Mouse (Mus musculus) MEL (cell line): ENCODE measurements around the gene Nrp1. TPM values are rescaled to one million over a fixed set of nuclear protein-coding genes. Genes with fewer than 3 reads are reported as not detected.

Experiments used
- DNase-seq: peaks from one replicate; pipeline ENCODE4 v3.0.0; 2011; ENCODE audit warnings: low read depth, low spot score
- H3K27ac ChIP-seq: 2 replicates; pipeline ENCODE4 v1.5.1; 2012; ENCODE audit warnings: low read depth, mild to moderate bottlenecking, control low read depth, low read length, moderate library complexity; ENCODE audit not compliant: control insufficient read depth
- H3K27me3 ChIP-seq, 2 experiments: fragments of 150-350 bp in 1 of 2; sonication (generic) in 1 of 2; 2 replicates each; pipeline ENCODE4 v1.6.1; 2012; ENCODE audit warnings: low read length in 2 of 2, mild to moderate bottlenecking in 2 of 2, improper control_type of control experiment in 1 of 2, moderate library complexity in 1 of 2; ENCODE audit not compliant: insufficient read depth in 2 of 2, control insufficient read depth in 1 of 2
- H3K36me3 ChIP-seq, 2 experiments: 2 replicates each; pipeline ENCODE4 v1.6.1; 2012 to 2014; ENCODE audit warnings: low read length in 2 of 2, improper control_type of control experiment in 1 of 2, inconsistent platforms in 1 of 2, mild to moderate bottlenecking in 1 of 2; ENCODE audit not compliant: insufficient read depth in 2 of 2, control insufficient read depth in 1 of 2
- H3K4me1 ChIP-seq, 2 experiments: fragments of 150-350 bp in 1 of 2; sonication (generic) in 1 of 2; 2 replicates each; pipeline ENCODE4 v1.6.1; 2012; ENCODE audit warnings: low read length in 2 of 2, improper control_type of control experiment in 1 of 2, mild to moderate bottlenecking in 1 of 2; ENCODE audit not compliant: insufficient read depth in 2 of 2, control insufficient read depth in 1 of 2
- H3K4me3 ChIP-seq, 2 experiments: fragments of 150-350 bp in 1 of 2; sonication (generic) in 1 of 2; 2 replicates each; pipeline ENCODE4 v1.5.1; 2012; ENCODE audit warnings: low read depth in 2 of 2, low read length in 2 of 2, mild to moderate bottlenecking in 2 of 2, moderate library complexity in 2 of 2, control low read depth in 1 of 2, improper control_type of control experiment in 1 of 2; ENCODE audit not compliant: control insufficient read depth in 1 of 2, insufficient read depth in 1 of 2
- H3K79me2 ChIP-seq: 2 replicates; pipeline ENCODE4 v1.6.1; 2012; ENCODE audit warnings: mild to moderate bottlenecking, low read length, moderate library complexity; ENCODE audit not compliant: control insufficient read depth, poor library complexity, insufficient read depth
- H3K9ac ChIP-seq: 2 replicates; pipeline ENCODE4 v1.6.1; 2012; ENCODE audit warnings: low read depth, mild to moderate bottlenecking, control low read depth, low read length, moderate library complexity; ENCODE audit not compliant: control insufficient read depth, poor library complexity, severe bottlenecking
- H3K9me3 ChIP-seq: fragments of 150-350 bp; sonication (generic); replicated peaks from 2 replicates; pipeline ENCODE4 v1.6.1; 2012; ENCODE audit warnings: mild to moderate bottlenecking, low read length, improper control_type of control experiment, moderate library complexity; ENCODE audit not compliant: insufficient read depth
- BHLHE40 ChIP-seq: IDR thresholded peaks from 2 replicates; pipeline ENCODE4 v1.6.1; 2012; ENCODE audit warnings: low read depth, mild to moderate bottlenecking, inconsistent platforms, low read length, improper control_type of control experiment, borderline replicate concordance
- CHD1 ChIP-seq: IDR thresholded peaks from 2 replicates; pipeline ENCODE4 v1.6.1; 2012; ENCODE audit warnings: low read depth, mild to moderate bottlenecking, inconsistent platforms, low read length, improper control_type of control experiment
- CHD2 ChIP-seq: IDR thresholded peaks from 2 replicates; pipeline ENCODE4 v1.6.1; 2011; ENCODE audit warnings: low read length, improper control_type of control experiment
- CTCF ChIP-seq, 3 experiments: IDR thresholded peaks in 2 of 3; conservative IDR thresholded peaks in 1 of 3; 2 replicates each; pipeline ENCODE4 v1.5.1; 2011 to 2012; ENCODE audit warnings: low read length in 3 of 3, low read depth in 2 of 3, mild to moderate bottlenecking in 2 of 3, improper control_type of control experiment in 1 of 3, inconsistent platforms in 1 of 3, mixed read lengths in 1 of 3, moderate library complexity in 1 of 3; ENCODE audit not compliant: control insufficient read depth in 1 of 3, insufficient read depth in 1 of 3, poor library complexity in 1 of 3, severe bottlenecking in 1 of 3
- ELF1 ChIP-seq: IDR thresholded peaks from 2 replicates; pipeline ENCODE4 v1.6.1; 2014; ENCODE audit warnings: low read depth, mild to moderate bottlenecking, inconsistent platforms, low read length, improper control_type of control experiment, moderate library complexity
- EP300 ChIP-seq, 2 experiments: IDR thresholded peaks; 2 replicates each; pipeline ENCODE4 v1.6.1; 2011; ENCODE audit warnings: improper control_type of control experiment in 2 of 2, low read length in 2 of 2, low read depth in 1 of 2, mild to moderate bottlenecking in 1 of 2
- ETS1 ChIP-seq: IDR thresholded peaks from 2 replicates; pipeline ENCODE4 v1.6.1; 2012; ENCODE audit warnings: low read depth, mild to moderate bottlenecking, inconsistent platforms, low read length, improper control_type of control experiment, moderate library complexity
- GABPA ChIP-seq: IDR thresholded peaks from 2 replicates; pipeline ENCODE4 v1.6.1; 2012; ENCODE audit warnings: low read depth, mild to moderate bottlenecking, inconsistent platforms, low read length, improper control_type of control experiment, moderate library complexity
- HCFC1 ChIP-seq: IDR thresholded peaks from 2 replicates; pipeline ENCODE4 v1.6.1; 2012; ENCODE audit warnings: low read depth, mild to moderate bottlenecking, inconsistent platforms, low read length, improper control_type of control experiment, moderate library complexity
- JUND ChIP-seq: IDR thresholded peaks from 2 replicates; pipeline ENCODE4 v1.6.1; 2011; ENCODE audit warnings: low read depth, mild to moderate bottlenecking, improper control_type of control experiment, low read length
- MAZ ChIP-seq: IDR thresholded peaks from 2 replicates; pipeline ENCODE4 v1.6.1; 2012; ENCODE audit warnings: low read depth, mild to moderate bottlenecking, inconsistent platforms, low read length, improper control_type of control experiment
- MEF2A ChIP-seq: IDR thresholded peaks from 2 replicates; pipeline ENCODE4 v1.6.1; 2014; ENCODE audit warnings: low read depth, mild to moderate bottlenecking, inconsistent platforms, low read length, improper control_type of control experiment; ENCODE audit not compliant: poor library complexity, insufficient replicate concordance, severe bottlenecking; ENCODE audit errors: extremely low read depth
- MXI1 ChIP-seq: IDR thresholded peaks from 2 replicates; pipeline ENCODE4 v1.6.1; 2011; ENCODE audit warnings: mild to moderate bottlenecking, low read depth, low read length, improper control_type of control experiment
- MYC ChIP-seq: IDR thresholded peaks from 2 replicates; pipeline ENCODE4 v1.6.1; 2011; ENCODE audit warnings: low read depth, mild to moderate bottlenecking, low read length, improper control_type of control experiment, moderate library complexity
- NELFE ChIP-seq: IDR thresholded peaks from 2 replicates; pipeline ENCODE4 v1.6.1; 2011; ENCODE audit warnings: low read depth, low read length, improper control_type of control experiment
- POLR2AphosphoS2 ChIP-seq: IDR thresholded peaks from 2 replicates; pipeline ENCODE4 v1.6.1; 2011; ENCODE audit warnings: low read length, improper control_type of control experiment
- RAD21 ChIP-seq: IDR thresholded peaks from 2 replicates; pipeline ENCODE4 v1.6.1; 2011; ENCODE audit warnings: mild to moderate bottlenecking, low read depth, low read length, improper control_type of control experiment
- RCOR1 ChIP-seq: IDR thresholded peaks from 2 replicates; pipeline ENCODE4 v1.6.1; 2012; ENCODE audit warnings: low read depth, mild to moderate bottlenecking, inconsistent platforms, low read length, improper control_type of control experiment
- SMC3 ChIP-seq: IDR thresholded peaks from 2 replicates; pipeline ENCODE4 v1.6.1; 2011; ENCODE audit warnings: low read depth, low read length, improper control_type of control experiment
- UBTF ChIP-seq: IDR thresholded peaks from 2 replicates; pipeline ENCODE4 v1.6.1; 2012; ENCODE audit warnings: low read depth, mild to moderate bottlenecking, inconsistent platforms, low read length, improper control_type of control experiment, moderate library complexity, borderline replicate concordance; ENCODE audit not compliant: insufficient read depth
- USF1 ChIP-seq: IDR thresholded peaks from 2 replicates; pipeline ENCODE4 v1.6.1; 2014; ENCODE audit warnings: low read depth, mild to moderate bottlenecking, inconsistent platforms, low read length, improper control_type of control experiment, moderate library complexity
- USF2 ChIP-seq, 2 experiments: IDR thresholded peaks; 2 replicates each; pipeline ENCODE4 v1.6.1; 2011 to 2012; ENCODE audit warnings: improper control_type of control experiment in 2 of 2, low read length in 2 of 2, borderline replicate concordance in 1 of 2, inconsistent platforms in 1 of 2, low read depth in 1 of 2, mild to moderate bottlenecking in 1 of 2; ENCODE audit not compliant: insufficient read depth in 1 of 2
- ZC3H11A ChIP-seq: IDR thresholded peaks from 2 replicates; pipeline ENCODE4 v1.6.1; 2012; ENCODE audit warnings: low read depth, mild to moderate bottlenecking, inconsistent platforms, low read length, improper control_type of control experiment
- ZMIZ1 ChIP-seq: IDR thresholded peaks from 2 replicates; pipeline ENCODE4 v1.6.1; 2012; ENCODE audit warnings: low read depth, mild to moderate bottlenecking, inconsistent platforms, low read length, improper control_type of control experiment, moderate library complexity
- ZNF384 ChIP-seq: IDR thresholded peaks from 2 replicates; pipeline ENCODE4 v1.6.1; 2012; ENCODE audit warnings: low read depth, mild to moderate bottlenecking, inconsistent platforms, low read length, improper control_type of control experiment
- polyA plus RNA-seq, 2 experiments: library from polyadenylated mRNA; stranded (reverse) in 1 of 2; unstranded in 1 of 2; fragments of >175 nt in 1 of 2; fragments of >200 nt in 1 of 2; gene quantifications; 2 replicates each; pipeline versions ENCODE4 v1.2.1 to v1.2.4; 2012; ENCODE audit warnings: low replicate concordance in 2 of 2, low read depth in 1 of 2; ENCODE audit not compliant: insufficient read length in 2 of 2, insufficient read depth in 1 of 2, missing spikeins in 1 of 2
- total RNA-seq: library from RNA; depleted of rRNA; stranded (reverse); fragments of 300-350 nt; gene quantifications from 2 replicates; pipeline ENCODE4 v1.2.3, GENCODE M21; 2012

The Nrp1 gene
- total and polyA plus RNA-seq, 3 experiments, result not detected

DNA sequence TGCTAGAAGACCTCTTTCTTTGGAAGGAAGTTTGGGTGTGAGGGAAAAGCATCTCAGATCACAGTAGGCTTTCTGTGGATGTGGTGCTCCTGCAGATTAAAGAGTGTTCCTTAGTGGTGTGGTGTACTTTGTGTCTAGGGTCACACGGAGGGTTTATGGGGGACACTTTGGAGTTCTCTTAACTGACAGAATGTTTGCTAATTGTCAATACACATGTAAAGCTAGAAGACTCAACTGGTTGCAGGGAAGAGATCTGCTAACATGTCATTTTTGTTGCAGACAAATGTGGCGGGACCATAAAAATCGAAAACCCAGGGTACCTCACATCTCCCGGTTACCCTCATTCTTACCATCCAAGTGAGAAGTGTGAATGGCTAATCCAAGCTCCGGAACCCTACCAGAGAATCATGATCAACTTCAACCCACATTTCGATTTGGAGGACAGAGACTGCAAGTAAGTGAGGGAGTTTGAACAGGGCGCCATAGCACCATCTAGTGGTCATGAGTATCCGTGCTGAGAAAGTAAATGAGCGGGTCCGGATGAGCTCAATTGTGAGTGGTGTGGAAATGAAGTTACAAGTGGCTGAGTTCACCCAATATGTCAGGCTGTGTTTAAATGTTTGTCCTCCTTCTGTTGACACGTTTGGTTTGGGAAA lies 4.7 kb downstream of the Nrp1 start (continued):
- TF ChIP-seq MYC (no peak), NELFE (no peak), GABPA (no peak), USF1 (no peak), RAD21 (peak; percentile 69), CTCF (IDR thresholded peaks at IDR 0.05 in 2 of 3, conservative IDR thresholded peaks at IDR 0.05 in 1 of 3; ENCODE audit: control insufficient read depth in 1 of 3, insufficient read depth in 1 of 3, low read depth in 2 of 3, low read length in 3 of 3, poor library complexity in 1 of 3, severe bottlenecking in 1 of 3) (peak; percentile 68 to 70 (median 69)), RCOR1 (no peak)

DNA sequence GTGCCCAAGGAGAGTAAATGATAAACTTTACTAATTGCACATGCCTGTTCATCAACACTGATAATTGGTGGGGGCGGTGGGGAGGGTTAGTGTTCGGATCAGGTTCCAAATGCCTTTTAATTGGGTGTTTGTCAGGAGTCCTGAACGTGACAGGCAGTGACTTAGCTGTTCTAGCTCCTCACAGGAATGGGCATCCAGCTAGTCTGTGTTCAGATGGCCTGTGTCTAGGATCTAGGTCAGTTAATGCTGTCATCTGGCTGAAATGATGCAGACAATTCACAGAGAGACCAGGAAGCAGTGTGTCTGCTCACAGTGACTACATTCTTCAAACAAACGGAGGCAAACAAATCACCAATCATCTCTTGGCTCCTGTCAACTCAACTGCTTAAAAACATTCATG lies 12.1 kb downstream of the Nrp1 start:
- H3K79me2 ChIP-seq, result no peaks in the 10 kb centered on the region
- no peak overlapping the region for H3K9ac ChIP-seq
- H3K4me1 ChIP-seq, result no peaks in the 10 kb centered on the region
- no peaks in the 10 kb centered on the region; the same call in 1 of the 2 replicates for H3K9me3 ChIP-seq
- no peak overlapping the region for H3K27ac ChIP-seq
- TF ChIP-seq POLR2AphosphoS2 (no peak), CHD1 (no peak), ZNF384 (no peak), RAD21 (no peak), BHLHE40 (no peak), USF2 (IDR thresholded peaks at IDR 0.05; ENCODE audit: borderline replicate concordance in 1 of 2, insufficient read depth in 1 of 2, low read depth in 1 of 2, low read length in 2 of 2) (no peak), EP300 (IDR thresholded peaks at IDR 0.05; ENCODE audit: low read depth in 1 of 2, low read length in 2 of 2) (no peak), MAZ (no peak), NELFE (no peak), MXI1 (no peak), JUND (no peak)
- TF ChIP-seq, all 39 proteins: peak for 0
- no peaks in the 10 kb centered on the region for H3K36me3 ChIP-seq
- no peak overlapping the region for H3K4me3 ChIP-seq
- no peak for DNase-seq
- H3K27me3 ChIP-seq, result no peaks in the 10 kb centered on the region

DNA sequence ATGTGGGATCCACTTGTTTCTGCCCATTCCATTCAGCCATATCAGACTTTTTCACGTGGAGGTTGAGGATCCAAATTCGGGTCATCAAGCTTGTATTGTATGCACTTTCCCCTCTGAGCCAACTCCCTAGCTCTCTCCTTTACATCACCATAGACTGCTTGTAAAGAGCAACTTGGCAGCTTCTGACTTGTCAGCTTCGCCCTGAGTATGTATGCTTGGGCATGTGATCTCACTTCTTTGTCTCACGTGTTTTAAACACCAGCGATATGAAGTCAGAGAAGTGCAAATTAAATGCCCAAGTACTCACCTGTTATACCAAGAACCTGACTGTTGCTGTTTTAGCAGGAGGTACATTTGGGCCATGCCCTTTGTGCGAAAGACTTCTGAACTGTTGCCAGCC lies 12.6 kb downstream of the Nrp1 start:
- Histone ChIP-seq H3K4me1 (no peaks in the 10 kb centered on the region), H3K9me3 (no peaks in the 10 kb centered on the region; the same call in 1 of the 2 replicates), H3K27me3 (no peaks in the 10 kb centered on the region), H3K9ac (no peak overlapping the region), H3K36me3 (no peaks in the 10 kb centered on the region), H3K4me3 (no peak overlapping the region), H3K27ac (no peak overlapping the region), H3K79me2 (no peaks in the 10 kb centered on the region)
- DNase-seq, result no peak
- no peak for TF ChIP-seq CHD2
- no peak for TF ChIP-seq MEF2A
- TF ChIP-seq BHLHE40, result no peak
- TF ChIP-seq UBTF, result no peak
- no peak for TF ChIP-seq ZMIZ1
- TF ChIP-seq MXI1, result no peak
- no peak for TF ChIP-seq ELF1
- TF ChIP-seq NELFE, result no peak
- TF ChIP-seq JUND, result no peak
- TF ChIP-seq USF1, result no peak
- TF ChIP-seq MYC, result no peak
- TF ChIP-seq ETS1, result no peak
- TF ChIP-seq SMC3, result no peak
- TF ChIP-seq ZC3H11A, result no peak
- TF ChIP-seq HCFC1, result no peak
- no peak for TF ChIP-seq CHD1
